Mouse (Mus musculus) neural tube, embryonic 11.5 days (tissue): Measurements from ENCODE around the gene Pigx. TPM values are rescaled to one million over a fixed set of nuclear protein-coding genes. Genes with fewer than 3 reads are reported as not detected.

Source experiments
- ATAC-seq: fragments of 200-750 bp; cut with Nextera tagmentation; 2 replicates; pipeline ENCODE4 v1.8.0; 2017; ENCODE audit warnings: moderate number of reproducible peaks, mild to moderate bottlenecking, moderate TSS enrichment, moderate library complexity; ENCODE audit not compliant: insufficient read depth, low FRiP score, low TSS enrichment
- DNase-seq: peaks from one replicate; pipeline ENCODE4 v3.0.0-alpha.2; 2015; ENCODE audit warnings: low spot score
- H3K27ac ChIP-seq: fragments of 300-500 bp; sonication (generic); 2 replicates; pipeline ENCODE4 v1.5.1; 2014; ENCODE audit warnings: low read depth, mild to moderate bottlenecking, low read length
- H3K27me3 ChIP-seq: fragments of 300-500 bp; sonication (generic); 2 replicates; pipeline ENCODE4 v1.6.1; 2014; ENCODE audit warnings: mild to moderate bottlenecking, low read length, mixed read lengths; ENCODE audit not compliant: control insufficient read depth, insufficient read depth
- H3K36me3 ChIP-seq: fragments of 300-500 bp; sonication (generic); 2 replicates; pipeline ENCODE4 v1.6.1; 2014; ENCODE audit warnings: mild to moderate bottlenecking, low read length, moderate library complexity, mixed read lengths; ENCODE audit not compliant: control insufficient read depth, insufficient read depth
- H3K4me1 ChIP-seq: fragments of 300-500 bp; sonication (generic); 2 replicates; pipeline ENCODE4 v1.6.1; 2014; ENCODE audit warnings: low read length, mixed read lengths; ENCODE audit not compliant: control insufficient read depth, insufficient read depth
- H3K4me2 ChIP-seq: fragments of 300-500 bp; sonication (generic); 2 replicates; pipeline ENCODE4 v1.6.1; 2014; ENCODE audit warnings: low read depth, mild to moderate bottlenecking, moderate library complexity
- H3K4me3 ChIP-seq: fragments of 300-500 bp; sonication (generic); 2 replicates; pipeline ENCODE4 v1.5.1; 2014; ENCODE audit warnings: low read depth, low read length
- H3K9ac ChIP-seq: fragments of 300-500 bp; sonication (generic); 2 replicates; pipeline ENCODE4 v1.6.1; 2014; ENCODE audit warnings: mild to moderate bottlenecking, low read length
- H3K9me3 ChIP-seq: fragments of 300-500 bp; sonication (generic); 2 replicates; pipeline ENCODE4 v1.6.1; 2016; ENCODE audit warnings: low read length; ENCODE audit not compliant: control insufficient read depth
- WGBS: fragments of 180-500 bp; shearing (Covaris S2); extraction: QIAGEN DNeasy Blood & Tissue Kit; methylation state at CpG from one replicate; pipeline ENCODE4 v1.1.7; 2014; 5-methylcytosine and 5-hydroxymethylcytosine counted together
- polyA plus RNA-seq: library from polyadenylated mRNA; unstranded; fragments of >200 nt; fragmentation: Nextera tagmentation; extraction: Ambion mirVana; gene quantifications from 2 replicates; pipeline ENCODE4 v1.2.1, GENCODE M21; 2014

Gene Pigx
- polyA plus RNA-seq, 1 experiment from 2014 or later: 128 TPM

DNA sequence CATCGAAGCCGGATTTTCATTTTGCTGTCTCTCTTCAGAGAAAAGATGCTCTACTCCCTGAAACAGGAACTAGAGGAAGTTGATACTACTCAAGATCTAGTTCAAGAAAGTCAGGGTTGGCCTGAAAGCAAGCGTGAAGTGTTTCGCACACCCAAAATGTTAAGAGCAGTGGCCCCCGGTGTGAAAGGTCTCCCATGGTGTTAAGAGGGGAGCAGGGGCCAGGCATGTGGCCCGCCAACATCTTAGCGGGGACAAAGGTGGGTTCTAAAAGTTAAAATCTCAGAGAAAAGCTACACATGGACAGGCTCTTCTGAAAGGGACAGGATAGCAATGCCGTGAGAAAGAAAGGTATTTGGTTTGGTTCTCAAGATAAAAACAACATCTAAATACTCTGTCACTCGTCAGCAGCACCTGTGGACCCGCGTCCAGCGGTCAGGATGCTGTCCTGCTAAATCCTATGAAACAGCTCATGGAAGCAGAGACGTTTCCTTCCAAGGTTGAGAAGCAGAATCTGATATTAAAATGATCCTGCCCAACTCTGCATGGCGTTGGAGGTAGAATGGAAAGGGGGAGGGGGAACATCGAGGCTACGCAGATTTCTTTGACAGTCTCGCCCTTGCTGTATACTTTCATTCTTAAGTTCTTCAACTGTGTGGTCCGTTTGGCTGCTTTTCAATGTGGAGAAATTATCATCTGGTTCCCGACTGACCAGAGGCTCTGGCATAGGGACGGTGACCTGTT lies 30.1 kb upstream of the Pigx start:
- H3K4me2 ChIP-seq: no peak overlapping the region
- H3K27me3 ChIP-seq: no peaks in the 10 kb centered on the region
- H3K9ac ChIP-seq: no peak overlapping the region
- H3K36me3 ChIP-seq: no peaks in the 10 kb centered on the region
- H3K9me3 ChIP-seq: no peaks in the 10 kb centered on the region
- WGBS: 80% methylated on average over 20 of the region's 20 CpGs
- H3K4me1 ChIP-seq: no peaks in the 10 kb centered on the region
- ATAC-seq: no peak
- no peak overlapping the region for H3K4me3 ChIP-seq
- H3K27ac ChIP-seq: no peak overlapping the region
- no peak for DNase-seq

- no peaks in the 10 kb centered on the region for H3K27me3 ChIP-seq
- ATAC-seq: no peak
- no peaks in the 10 kb centered on the region for H3K9me3 ChIP-seq
- no peaks in the 10 kb centered on the region for H3K4me1 ChIP-seq
- H3K9ac ChIP-seq: no peak overlapping the region
- DNase-seq: no peak
- H3K4me3 ChIP-seq: no peak overlapping the region
- 84% methylated on average over 4 of the region's 4 CpGs for WGBS
- no peak overlapping the region for H3K4me2 ChIP-seq
- no peaks in the 10 kb centered on the region for H3K36me3 ChIP-seq
- no peak overlapping the region for H3K27ac ChIP-seq
Observed at GRCm38 (mm10) chr16:32127046-32127445, 27.5 kb upstream of the Pigx start.

DNA sequence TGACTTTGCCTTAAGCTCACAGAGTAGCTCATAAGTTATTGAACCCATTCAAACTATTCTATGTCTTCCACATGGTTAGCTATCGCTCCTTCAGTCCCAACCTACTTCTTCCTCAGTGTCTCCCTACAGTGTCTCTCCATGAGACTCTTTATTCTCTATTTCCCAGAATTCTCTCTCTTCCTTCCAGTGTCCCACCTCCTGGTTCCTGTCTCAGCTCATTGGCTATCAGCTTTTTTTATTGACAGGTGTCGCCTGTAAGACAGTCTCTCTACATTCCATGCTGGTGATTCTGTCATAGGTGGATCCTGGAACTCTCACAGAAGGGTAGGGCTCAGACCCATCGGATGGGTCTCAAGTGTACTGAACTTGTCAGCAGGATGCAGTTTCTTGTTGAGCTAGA lies 25.8 kb upstream of the Pigx start:
- Histone ChIP-seq H3K9me3 (no peaks in the 10 kb centered on the region), H3K4me3 (no peak overlapping the region), H3K27ac (no peak overlapping the region), H3K4me1 (no peaks in the 10 kb centered on the region), H3K4me2 (no peak overlapping the region), H3K9ac (no peak overlapping the region), H3K36me3 (no peaks in the 10 kb centered on the region), H3K27me3 (no peaks in the 10 kb centered on the region)
- 97% methylated on average over 3 of the region's 3 CpGs for WGBS
- ATAC-seq (no peak), DNase-seq (no peak)

DNA sequence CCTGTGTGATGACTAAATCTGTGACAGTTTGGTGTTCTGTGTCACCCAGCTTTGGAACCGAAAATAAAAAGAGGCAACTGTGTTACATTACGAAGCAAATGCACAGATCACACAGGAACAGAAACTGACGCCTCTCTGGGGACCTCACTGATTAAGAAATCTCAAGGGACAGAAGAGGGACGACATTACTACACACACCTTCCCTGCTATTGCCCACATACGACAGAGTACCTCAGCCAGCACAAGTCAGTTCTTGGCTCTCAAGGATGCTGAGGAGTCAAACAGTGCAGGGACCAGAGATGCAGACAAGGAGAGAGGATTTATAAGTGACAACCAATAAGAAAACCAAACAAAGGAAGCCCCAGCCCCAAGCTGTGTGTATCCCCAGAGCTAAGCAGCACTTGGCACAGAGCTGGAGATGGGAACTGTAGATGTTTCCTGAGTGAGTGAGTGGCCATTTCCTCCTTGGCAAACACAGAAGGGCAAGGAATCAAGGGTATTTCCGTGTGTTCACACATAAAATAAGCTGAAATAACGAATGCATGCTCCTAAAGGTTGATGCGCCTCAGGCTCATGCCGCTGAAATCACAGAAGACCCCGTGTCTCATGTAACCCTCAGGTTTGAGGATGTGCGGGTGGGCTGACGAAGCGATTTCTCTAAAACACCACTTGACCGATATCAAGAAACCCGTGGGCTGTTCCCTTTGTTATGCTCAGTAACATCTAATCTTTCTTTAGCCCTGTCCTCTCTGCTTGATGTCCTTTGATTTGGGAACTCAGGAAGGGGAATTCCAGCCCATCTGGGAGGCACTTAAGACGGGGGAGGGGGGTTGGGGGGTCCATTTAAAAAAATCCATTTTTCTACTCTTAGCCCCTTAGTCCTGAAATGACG lies 25.1 kb upstream of the Pigx start:
- DNase-seq: no peak
- Histone ChIP-seq H3K4me2 (no peak overlapping the region), H3K9ac (no peak overlapping the region), H3K4me1 (no peaks in the 10 kb centered on the region), H3K36me3 (no peaks in the 10 kb centered on the region), H3K27ac (no peak overlapping the region), H3K4me3 (no peak overlapping the region), H3K9me3 (no peaks in the 10 kb centered on the region), H3K27me3 (no peaks in the 10 kb centered on the region)
- 76% methylated on average over 17 of the region's 17 CpGs for WGBS
- ATAC-seq: no peak

DNA sequence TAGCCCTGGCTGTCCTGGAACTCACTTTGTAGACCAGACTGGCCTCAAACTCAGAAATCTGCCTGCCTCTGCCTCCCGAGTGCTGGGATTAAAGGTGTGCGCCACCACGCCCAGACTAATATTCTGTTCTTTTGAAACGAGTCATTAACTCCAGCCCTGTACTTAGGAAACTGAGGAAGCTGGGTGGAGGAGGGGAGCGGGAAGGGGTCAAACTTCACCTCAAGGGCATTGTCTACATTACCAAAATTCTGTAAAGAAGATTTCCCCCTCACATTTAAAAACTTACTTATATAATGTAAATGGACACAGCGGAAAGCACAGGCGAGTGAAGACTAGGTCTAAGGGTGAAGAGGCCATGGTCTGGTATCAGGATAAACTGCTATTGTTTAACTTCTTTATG lies 24.5 kb upstream of the Pigx start:
- Histone ChIP-seq H3K9me3 (no peaks in the 10 kb centered on the region), H3K4me2 (no peak overlapping the region), H3K9ac (no peak overlapping the region), H3K27ac (no peak overlapping the region), H3K36me3 (no peaks in the 10 kb centered on the region), H3K27me3 (no peaks in the 10 kb centered on the region), H3K4me1 (no peaks in the 10 kb centered on the region), H3K4me3 (no peak overlapping the region)
- DNase-seq (no peak), ATAC-seq (no peak)
- WGBS: 88% methylated on average over 7 of the region's 7 CpGs

DNA sequence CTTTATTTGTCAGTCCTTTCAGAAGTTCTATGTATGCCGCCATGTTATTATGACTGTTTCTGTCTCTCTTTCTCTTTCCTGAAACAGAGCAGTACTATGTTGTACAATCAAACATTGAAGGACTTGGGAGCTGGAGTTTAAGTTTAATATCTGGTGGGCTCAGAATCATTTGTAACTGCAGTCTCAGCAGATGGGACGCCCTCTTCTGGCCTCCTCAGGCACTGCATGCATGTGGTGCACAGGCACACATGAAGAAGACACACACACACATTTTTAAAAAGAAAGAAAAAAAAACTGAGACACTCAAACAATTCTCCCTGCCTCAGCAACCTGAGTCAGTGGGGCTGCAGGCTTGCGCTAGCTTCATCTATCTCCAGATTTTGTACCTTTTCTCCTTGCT lies 20.9 kb upstream of the Pigx start:
- no peak overlapping the region for H3K4me2 ChIP-seq
- no peaks in the 10 kb centered on the region for H3K36me3 ChIP-seq
- no peak overlapping the region for H3K9ac ChIP-seq
- DNase-seq (no peak), ATAC-seq (no peak)
- no peaks in the 10 kb centered on the region for H3K27me3 ChIP-seq
- no peak overlapping the region for H3K4me3 ChIP-seq
- no peak overlapping the region for H3K27ac ChIP-seq
- no peaks in the 10 kb centered on the region for H3K9me3 ChIP-seq
- no peaks in the 10 kb centered on the region for H3K4me1 ChIP-seq
- WGBS: 81% methylated on average over 3 of the region's 3 CpGs

DNA sequence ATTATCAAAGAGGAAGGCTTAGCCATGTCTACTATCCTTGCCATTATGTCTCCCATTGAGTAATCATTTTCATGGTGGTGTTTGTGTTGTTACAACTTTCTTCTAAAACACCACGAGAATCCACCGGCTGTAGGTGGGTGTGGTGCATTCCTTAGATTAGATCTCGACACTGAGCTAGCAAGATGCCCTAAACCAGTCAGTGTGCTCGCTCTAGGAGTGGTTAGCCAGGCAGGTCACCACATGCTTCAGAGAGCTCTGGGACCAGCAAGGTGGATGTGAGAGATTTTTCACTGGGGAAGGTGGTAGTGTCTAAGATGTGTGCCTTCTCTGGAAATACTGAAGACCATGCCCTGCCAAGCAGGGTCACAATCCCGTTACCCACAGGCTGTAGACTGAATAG lies 16.6 kb upstream of the Pigx start:
- no peak for ATAC-seq
- no peaks in the 10 kb centered on the region for H3K36me3 ChIP-seq

GRCm38 (mm10) chr16:32115781-32116180 lies 16.2 kb upstream of the Pigx start:
- Histone ChIP-seq H3K27ac (no peak overlapping the region), H3K9me3 (no peaks in the 10 kb centered on the region), H3K27me3 (no peaks in the 10 kb centered on the region), H3K36me3 (no peaks in the 10 kb centered on the region), H3K9ac (no peak overlapping the region), H3K4me1 (no peaks in the 10 kb centered on the region), H3K4me2 (no peak overlapping the region), H3K4me3 (no peak overlapping the region)
- DNase-seq: no peak
- WGBS: 69% methylated on average over 6 of the region's 6 CpGs
- ATAC-seq: no peak

More for the DNA sequence above, 16.6 kb upstream of the Pigx start:
- Histone ChIP-seq H3K9me3 (no peaks in the 10 kb centered on the region), H3K4me3 (no peak overlapping the region), H3K4me2 (no peak overlapping the region), H3K27ac (no peak overlapping the region), H3K9ac (no peak overlapping the region), H3K4me1 (no peaks in the 10 kb centered on the region), H3K27me3 (no peaks in the 10 kb centered on the region)
- 49% methylated on average over 5 of the region's 5 CpGs for WGBS
- no peak for DNase-seq
